Mouse (Mus musculus): ENCODE results near the gene Olfr374. TPM values are rescaled to one million over a fixed set of nuclear protein-coding genes. Genes with fewer than 3 reads are reported as not detected.
"Not testable (repeated sequence)": the region's sequence is repeated elsewhere in the genome, so short reads cannot be mapped to it uniquely, and the experiment has no call there.

Olfr374 gene
- total RNA-seq (2014; fragmentation: Nextera tagmentation) (not detected in 2 replicates), total RNA-seq (2017) (not detected in 2 replicates)

DNA sequence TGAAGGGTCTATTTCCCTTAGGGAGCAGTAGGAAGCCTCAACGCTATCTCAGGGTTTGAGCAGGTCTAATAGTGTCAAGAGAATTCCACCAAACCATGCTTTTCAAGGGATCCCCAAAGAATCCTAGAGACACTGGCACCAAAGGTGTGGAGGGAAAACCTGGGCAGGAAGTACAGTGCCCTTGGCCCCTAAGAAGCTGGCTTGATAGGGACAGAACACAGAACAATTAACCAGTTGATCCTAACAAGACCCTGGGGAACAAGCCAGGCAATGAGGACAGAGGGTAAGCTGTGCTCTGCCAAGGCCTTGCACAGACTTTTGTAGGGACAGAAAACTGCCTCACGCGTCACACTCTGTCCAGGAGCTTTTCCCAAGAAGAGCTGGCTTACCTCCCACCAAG lies at the start of gene Olfr374:
Gene Olfr374 (plus strand): TSS at position 301 of the 400 bp plus-strand sequence.
- no peak for ATAC-seq (replicated peaks; ENCODE audit: poor library complexity, severe bottlenecking)

DNA sequence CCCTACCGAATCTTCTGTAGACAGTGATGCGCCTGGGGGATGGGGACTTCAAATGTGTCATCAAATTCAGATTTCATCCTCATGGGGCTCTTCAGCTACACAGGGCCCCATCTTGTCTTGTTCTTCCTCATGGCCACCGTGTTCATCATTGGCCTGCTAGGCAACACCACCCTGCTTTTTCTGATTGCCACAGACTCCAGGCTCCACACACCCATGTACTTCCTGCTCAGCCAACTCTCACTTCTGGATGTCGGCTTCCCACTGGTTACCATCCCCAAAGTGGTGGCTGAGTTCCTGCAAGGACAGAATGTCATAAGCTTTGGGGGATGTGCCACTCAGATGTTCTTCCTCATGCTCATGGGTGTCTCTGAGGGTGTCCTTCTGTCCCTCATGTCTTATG lies 49.2 kb upstream of the Olfr374 start:
- ATAC-seq (replicated peaks; ENCODE audit: poor library complexity, severe bottlenecking): peak; percentile 87

DNA sequence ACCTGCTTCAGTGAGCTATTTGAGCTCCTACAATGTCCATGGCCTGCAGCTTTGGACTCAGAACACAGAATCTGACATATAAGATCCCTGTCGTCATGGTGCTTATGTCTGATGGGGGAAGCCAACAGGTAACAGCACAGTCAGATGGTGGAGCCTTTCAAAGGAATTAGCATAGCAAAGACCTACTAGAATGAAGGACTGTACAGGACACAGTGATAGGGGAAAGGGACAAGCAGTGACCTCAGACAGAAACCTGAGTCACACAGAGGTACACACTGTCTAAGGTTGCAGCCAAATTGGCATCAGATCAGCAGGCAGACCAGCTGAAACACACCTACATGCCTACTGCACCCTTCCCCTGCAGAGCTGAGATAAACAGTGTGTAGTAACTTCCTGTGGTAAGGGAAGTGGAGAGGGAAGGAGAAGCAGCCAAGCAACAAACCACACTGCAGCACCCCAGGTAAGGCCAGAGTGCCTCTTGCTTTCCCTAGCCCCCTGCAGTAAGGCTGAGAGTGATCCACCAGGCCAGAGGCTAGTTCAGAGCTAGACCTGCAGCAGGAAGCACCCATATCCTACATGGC lies 39.9 kb upstream of the Olfr374 start:
- ATAC-seq (replicated peaks; ENCODE audit: poor library complexity, severe bottlenecking): peak; percentile 97

DNA sequence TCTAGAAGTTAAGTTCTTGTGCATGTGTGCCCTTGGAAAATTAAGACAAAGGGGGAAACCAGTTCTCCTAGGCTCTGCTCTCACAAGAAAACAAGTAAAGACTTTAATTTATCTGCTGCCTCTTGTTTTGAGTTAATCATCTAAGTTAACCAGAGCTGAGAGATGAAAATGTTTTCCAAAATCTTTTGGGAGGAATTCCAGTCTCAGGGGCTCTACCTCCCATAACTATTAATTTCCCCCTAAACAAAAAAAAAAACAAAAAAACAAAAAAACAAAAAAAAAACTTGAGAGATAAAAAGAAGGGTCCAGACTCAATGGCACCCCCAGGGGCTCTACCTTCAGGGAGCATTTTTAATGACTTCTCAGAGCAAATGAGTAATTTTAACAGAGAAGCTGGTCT lies 24.0 kb upstream of the Olfr374 start, which contains the start of gene Olfr373:
Gene Olfr373 (plus strand): TSS at position 301 of the 400 bp plus-strand sequence.
- ATAC-seq (replicated peaks; ENCODE audit: poor library complexity, severe bottlenecking): not testable (repeated sequence)

DNA sequence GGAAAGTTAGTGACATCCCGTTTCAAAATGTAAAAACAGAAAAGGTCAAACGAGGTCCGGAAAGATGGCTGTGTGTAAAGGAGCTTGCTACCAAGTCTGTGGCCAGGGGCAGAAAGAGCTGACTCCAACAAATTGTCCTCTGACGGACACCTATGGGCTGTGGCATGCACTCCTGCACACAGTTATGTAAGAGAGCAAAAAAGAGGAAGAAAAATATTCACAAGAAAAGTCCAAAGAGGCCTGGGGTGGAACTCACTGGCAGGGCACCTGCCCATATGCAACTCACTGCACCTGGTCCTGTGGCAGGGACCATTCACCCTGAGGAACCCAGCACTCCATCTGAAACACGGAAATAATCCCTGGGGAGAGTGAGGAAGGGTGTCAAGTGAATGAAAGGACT lies 22.1 kb upstream of the Olfr374 start:
- ATAC-seq (replicated peaks; ENCODE audit: poor library complexity, severe bottlenecking): peak; percentile 89

DNA sequence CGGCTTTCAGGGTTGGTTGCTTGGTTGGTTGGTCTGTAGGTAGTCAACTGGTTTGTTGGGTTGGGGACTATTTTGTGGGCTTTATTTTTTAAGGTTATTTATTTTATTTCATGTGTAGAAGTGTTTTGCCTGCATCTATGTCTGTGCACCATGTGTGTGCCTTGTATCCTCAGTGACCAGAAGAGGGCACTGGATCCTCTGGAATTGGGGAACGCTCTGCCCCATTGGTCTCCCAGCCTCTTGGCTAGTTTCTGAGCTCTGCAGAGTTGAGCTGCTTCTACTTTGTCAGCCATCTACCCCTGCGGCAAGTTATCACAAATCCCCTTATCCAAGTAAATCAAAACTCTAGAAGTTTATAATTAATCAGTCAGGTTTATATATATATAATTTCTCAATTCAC lies 19.2 kb upstream of the Olfr374 start:
- ATAC-seq (replicated peaks; ENCODE audit: poor library complexity, severe bottlenecking): not testable (repeated sequence)

DNA sequence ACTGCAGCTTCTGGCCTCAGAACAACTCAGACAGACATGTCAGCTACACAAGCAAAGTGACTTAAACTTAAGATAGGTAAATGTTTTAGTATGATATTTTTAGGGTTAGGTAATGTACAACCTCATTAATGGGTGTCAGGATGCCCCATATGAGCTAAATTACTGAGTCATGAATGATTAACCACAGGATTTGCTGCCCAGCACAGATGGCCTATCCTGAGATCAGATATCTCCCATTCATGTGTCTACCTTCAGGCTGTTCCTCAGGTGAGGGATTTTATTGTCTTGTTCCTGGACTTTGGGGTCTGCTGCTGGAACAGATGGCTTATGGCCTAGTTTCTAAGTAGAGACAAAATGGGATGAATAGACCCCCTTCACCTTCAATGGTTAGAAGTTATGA lies 10.1 kb upstream of the Olfr374 start:
- not testable (repeated sequence) for ATAC-seq (replicated peaks; ENCODE audit: poor library complexity, severe bottlenecking)

DNA sequence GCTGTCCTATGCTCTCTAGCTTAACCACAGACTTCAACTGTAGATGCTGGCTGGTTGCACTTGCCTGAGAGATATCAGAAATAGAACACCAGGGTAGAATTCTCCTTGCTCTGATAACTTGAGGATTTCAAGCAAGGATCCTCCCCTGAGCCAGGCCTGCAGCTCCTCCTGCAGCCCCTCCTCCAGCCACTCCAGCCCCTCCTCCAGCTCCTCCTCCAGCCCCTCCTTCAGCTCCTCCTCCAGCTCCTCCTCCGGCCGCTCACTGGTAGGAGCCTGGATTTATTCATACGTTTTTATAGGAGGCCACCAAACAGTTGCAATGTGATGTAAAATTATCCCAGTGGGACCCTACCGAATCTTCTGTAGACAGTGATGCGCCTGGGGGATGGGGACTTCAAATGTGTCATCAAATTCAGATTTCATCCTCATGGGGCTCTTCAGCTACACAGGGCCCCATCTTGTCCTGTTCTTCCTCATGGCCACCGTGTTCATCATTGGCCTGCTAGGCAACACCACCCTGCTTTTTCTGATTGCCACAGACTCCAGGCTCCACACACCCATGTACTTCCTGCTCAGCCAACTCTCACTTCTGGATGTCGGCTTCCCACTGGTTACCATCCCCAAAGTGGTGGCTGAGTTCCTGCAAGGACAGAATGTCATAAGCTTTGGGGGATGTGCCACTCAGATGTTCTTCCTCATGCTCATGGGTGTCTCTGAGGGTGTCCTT lies 7.3 kb upstream of the Olfr374 start:
- peak; percentile 82 for ATAC-seq (replicated peaks; ENCODE audit: poor library complexity, severe bottlenecking)

DNA sequence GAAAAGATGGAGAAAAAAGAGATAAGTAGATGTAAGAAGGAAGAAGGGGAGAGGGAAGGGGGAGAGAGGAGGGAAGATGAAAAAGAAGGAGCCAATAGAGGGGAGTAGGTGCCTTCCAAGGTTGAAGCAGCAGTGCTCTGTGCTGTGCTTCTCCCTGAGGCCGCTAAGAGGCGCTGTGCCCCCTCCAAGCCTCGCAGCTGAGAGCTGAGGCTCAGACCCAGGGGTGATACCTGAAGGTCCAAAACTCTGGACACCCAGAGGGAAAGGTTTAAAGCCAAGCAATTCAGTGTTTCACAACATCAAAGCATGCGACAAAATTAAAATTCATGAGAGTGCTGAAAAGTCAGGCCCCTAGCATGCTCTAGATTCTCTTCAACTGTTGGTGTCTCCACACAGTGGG lies 1.7 kb upstream of the Olfr374 start:
- peak; percentile 52; the same call in 1 of the 2 replicates for ATAC-seq (replicated peaks; ENCODE audit: poor library complexity, severe bottlenecking)

DNA sequence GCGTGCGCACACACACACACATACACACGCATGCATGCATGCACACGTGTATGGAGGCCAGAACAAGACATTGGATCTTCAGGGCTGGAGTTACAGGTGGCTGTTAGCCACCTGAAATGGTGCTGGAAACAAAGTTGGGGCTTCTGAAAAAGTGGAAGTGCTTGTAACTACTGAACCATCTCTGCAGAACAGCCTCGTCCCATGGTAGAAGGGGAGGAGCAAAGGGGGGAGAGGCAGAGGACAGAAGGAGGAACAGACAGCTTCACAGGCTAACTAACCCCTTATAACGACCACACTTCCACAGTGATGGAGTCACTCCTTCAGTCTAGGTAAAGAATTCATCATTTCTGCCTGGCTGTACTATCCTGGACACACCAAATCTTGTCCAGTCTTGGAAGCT lies 4.0 kb downstream of the Olfr374 start:
- ATAC-seq (replicated peaks; ENCODE audit: poor library complexity, severe bottlenecking): peak; percentile 69

DNA sequence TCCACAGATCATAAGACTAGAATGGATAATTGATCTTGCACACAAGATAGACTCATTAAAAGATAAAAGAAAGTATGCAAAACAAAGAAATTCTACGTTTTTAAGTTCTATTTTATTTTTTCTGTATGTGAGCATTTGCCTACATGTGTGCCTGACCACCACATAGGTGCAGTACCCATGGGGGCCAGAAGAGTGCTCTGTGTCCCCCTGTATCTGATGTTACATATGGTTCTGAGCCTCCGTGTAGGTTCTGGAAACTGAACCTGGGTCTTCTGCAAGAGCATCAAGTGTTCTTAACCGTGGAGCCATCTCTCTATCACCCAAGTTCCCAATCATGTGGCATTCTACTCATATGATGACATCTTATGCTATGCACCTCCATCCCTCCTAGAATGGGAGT lies 5.6 kb downstream of the Olfr374 start:
- ATAC-seq (replicated peaks; ENCODE audit: poor library complexity, severe bottlenecking): no peak; the same call in 1 of the 2 replicates

DNA sequence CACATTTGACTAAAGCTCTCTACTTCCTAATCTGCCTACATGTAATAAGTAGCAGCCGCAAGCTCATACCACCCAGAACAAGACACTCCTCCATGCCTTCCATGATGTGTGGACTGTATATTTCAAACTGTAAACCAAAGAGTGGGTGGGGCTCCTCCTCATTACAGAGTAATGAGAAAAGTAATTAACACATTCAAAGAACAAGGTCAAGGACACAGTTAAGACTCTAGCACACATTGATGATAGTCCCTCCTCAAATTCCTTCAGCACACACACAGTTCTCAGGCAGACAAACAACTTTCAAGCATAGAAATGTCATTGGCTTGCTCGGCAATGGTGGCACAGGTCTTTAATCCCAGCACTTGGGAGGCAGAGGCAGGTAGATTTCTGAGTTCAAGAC lies 8.4 kb downstream of the Olfr374 start:
- no peak for ATAC-seq (replicated peaks; ENCODE audit: poor library complexity, severe bottlenecking)

DNA sequence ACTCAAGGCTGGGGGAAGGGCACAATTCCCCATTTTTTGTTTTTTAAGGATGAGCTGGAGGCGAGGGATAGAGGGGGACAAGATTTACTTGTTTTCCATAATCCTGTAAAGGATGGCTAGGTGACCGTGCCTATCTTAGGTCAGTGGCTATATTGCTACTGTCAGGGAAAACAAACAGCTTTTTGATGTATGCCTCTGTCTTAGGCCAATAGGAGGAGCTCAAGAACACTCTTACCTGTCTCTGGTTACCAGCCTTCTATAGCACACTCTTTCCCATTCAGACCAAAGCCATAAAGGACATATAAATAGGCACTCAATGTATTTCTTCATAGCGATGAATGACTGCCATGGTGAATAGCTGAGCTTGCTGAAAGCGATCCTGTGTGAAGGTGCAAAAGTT lies 11.8 kb downstream of the Olfr374 start:
- ATAC-seq (replicated peaks; ENCODE audit: poor library complexity, severe bottlenecking): no peak

DNA sequence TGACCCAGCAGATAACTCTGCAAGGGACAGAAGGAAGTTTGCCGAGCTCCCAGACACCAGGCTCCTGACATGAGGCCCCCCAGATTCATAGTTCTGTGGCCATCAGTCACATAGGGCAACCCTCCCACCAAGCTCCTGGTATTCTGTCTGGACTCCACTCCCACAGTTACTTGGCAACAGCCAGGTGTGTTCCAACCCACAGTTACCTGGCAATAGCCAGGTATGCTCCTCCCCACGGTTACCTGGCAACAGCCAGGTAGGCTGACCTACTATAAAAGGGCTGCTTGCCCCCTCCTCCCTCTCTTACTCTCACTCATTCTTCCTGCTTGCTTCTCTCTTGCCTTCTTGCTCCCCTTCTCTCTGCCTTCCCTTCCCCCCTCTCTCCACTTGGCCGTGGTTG lies 14.6 kb downstream of the Olfr374 start:
- not testable (repeated sequence) for ATAC-seq (replicated peaks; ENCODE audit: poor library complexity, severe bottlenecking)

DNA sequence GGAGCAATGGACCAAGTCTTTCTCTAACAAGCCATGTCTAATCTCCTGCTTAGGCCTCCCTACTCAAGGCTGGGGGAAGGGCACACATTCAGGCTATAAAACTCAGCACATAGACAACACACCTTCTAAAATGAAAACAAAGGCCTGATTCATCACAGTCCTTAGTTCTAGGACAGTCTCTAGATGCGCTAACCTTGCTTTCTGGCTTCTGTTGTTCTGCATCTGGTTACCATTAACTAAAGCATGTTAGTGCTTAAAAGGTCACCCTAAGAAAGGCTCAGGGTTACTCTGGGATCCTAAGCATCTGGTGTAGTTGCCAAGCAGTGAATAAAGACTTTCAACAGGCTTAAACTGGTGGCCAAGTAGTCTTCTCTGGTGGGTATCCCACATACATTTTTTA lies 15.2 kb downstream of the Olfr374 start:
- ATAC-seq (replicated peaks; ENCODE audit: poor library complexity, severe bottlenecking): no peak

DNA sequence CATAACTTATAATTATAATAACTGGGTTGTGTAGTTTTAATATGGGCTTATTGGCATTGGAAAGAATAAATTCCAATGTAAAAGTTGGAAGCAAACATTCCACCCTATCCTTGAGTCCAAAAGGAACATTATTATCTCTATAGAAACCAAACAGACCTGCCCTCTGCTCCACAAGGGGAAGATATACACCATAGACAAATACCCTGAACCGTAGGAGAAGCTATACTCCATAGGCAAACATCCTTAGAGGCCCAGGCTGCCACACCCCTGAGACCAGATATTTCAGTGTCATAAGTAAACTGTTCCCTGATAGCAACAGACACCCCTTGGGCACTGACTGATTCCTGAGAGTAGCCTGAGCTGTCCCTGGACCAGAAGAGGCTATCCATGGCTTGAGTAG lies 21.0 kb downstream of the Olfr374 start:
- ATAC-seq (replicated peaks; ENCODE audit: poor library complexity, severe bottlenecking): no peak

DNA sequence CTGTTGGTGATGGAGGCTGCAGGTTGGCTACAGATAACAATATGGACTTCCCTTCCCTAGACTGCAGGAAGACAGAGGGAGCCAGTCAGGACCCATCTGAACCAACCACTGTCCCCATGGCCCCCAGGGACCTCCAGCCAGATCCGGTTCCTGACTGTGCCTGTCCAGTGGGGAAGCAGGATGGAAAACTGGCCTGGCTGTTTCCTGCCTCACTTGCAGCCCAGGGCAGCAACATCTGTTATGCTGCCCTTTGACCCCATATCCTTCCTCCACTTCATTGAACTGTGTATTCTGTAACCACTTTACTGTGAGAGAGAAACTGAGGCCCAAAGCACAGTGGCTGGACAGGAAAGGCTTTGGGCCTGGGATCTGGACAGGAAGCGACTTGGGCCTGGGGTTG lies 24.4 kb downstream of the Olfr374 start:
- ATAC-seq (replicated peaks; ENCODE audit: poor library complexity, severe bottlenecking): no peak

DNA sequence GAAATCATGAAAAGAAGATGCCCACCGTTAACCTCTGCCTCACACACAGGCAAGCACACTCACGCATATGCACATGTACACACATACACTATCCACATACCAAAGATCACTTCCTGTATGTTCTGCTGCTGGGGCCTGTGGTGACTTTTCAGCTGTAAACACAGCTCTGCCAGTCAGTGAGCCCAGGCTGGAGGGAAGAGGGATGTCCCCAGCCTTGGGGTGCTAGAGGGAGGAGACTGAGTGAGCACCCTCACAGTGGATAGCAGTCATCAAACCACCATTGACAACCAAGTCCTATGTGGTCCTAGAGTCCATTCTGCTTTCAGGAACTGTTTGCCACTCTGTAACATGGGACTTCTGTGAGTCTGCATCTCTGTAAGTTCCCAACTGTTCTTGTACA lies 25.1 kb downstream of the Olfr374 start:
- peak; percentile 14; the same call in 1 of the 2 replicates for ATAC-seq (replicated peaks; ENCODE audit: poor library complexity, severe bottlenecking)

DNA sequence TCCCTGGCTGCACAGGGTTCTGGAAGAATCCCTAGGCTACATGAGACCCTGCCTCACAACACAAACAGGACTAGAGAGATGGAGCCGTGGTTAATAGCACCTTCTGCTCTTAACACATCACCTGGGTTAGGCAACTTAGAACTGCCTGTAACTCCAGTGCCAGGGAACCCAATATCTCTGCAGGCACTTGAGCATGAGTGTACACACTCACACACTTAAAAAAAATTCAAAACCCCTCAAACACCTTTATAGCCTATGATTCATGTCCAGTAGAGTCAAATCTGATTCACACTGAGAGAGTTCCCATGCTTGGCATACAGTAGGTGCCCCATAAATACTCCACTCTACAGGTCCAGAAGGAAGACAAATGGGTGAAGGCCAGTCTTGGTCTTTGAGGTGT lies 25.6 kb downstream of the Olfr374 start:
- no peak for ATAC-seq (replicated peaks; ENCODE audit: poor library complexity, severe bottlenecking)

DNA sequence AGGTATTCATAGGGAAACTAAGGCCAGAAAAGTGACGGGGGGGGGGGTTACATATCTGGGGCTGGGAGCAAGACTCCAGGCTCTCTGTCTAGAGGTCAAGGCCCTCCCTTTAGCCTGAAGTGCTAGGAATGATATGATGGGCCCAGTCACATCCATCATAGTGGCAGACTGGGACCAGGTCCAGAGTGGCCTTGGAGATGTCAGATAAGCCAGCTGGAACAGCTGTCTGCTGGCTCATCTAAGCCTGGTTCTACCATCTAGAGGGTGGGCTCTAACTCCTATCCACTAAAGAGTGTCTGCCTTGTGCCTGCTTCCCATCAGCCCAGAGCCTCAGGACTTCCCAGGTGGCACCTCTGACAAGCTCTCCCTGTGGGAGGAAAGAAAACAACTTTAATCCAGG lies 26.1 kb downstream of the Olfr374 start:
- no peak for ATAC-seq (replicated peaks; ENCODE audit: poor library complexity, severe bottlenecking)

DNA sequence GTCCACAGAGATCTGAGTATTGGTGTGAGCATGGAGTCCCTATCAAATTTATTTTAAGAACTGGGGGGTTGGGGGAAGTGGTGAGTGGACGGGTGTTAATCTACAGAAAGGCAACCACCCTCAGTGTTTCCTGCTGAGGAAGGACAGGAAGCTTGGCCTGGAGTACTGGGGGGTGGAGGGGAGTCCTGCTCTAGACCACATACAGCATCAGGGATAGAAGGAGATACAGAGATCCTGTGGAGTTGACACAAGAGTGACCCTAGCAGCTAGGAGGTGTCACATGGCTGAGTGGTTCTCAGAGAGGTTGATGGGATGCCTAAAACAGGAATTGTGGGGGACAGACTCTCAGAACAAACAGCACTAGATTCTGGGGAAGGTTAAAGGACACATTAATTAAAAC lies 26.7 kb downstream of the Olfr374 start:
- peak; percentile 27 for ATAC-seq (replicated peaks; ENCODE audit: poor library complexity, severe bottlenecking)

Data from granulocyte monocyte progenitor cell, adult 5-6 weeks (primary cell).